Mouse (Mus musculus): ENCODE measurements at regions not wholly inside any gene's neighbourhood (a gene's known extent, or its start where the extent isn't known, plus 50 kb on each side); places are given as distances from the start of the nearest gene placed in this dataset.

DNA sequence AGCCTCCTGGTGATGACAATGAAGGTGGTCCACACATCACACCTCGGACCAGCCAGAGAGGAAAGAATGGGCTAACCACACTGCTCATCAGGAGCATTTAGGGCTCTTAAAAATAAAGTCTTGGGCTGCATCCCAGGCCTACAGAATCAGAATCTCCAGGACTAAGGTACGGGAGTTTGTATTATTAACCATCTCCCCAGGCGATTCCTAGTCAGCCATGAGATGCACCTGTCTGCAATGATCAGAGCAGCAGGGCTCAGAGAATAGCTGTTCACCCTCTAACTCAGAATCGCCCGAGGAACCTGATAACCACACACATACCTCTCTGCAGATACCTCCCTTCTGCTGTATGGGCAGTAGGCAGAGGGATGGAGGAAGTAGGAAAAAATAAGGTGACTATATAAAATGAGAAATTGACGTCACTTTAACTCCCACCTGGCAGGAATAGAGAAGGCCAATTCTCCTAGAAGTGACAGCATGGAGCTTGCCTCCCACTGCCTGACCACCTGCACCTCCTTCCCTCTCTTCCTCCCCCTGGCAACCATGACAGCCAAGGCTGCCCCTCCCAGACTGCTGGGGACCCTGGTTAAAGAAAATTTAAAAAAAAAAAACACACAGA lies 401.5 kb upstream of the Rps6ka3 start:
- DNase-seq (ENCODE audit: low spot score), result no peak

DNA sequence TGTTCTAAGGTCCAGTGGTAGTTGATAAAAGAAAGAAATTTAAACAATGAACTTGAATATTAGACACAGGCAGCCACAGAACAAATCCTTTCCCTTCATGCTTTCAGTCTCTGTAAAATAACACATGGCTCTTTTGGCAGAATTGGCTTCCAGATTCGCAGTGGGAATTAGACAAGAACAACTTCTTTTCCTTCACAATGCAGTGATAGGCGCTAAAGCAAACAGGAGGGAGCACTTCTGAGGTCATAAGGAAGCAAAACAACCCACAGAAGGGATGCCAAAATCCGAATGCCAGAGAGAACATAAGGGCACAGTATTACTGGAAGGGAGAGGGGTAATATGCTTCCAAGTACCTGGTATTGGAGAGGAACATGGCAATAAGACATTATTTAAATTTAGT lies 396.3 kb upstream of the Rps6ka3 start:
- no peak for DNase-seq (ENCODE audit: low spot score)

DNA sequence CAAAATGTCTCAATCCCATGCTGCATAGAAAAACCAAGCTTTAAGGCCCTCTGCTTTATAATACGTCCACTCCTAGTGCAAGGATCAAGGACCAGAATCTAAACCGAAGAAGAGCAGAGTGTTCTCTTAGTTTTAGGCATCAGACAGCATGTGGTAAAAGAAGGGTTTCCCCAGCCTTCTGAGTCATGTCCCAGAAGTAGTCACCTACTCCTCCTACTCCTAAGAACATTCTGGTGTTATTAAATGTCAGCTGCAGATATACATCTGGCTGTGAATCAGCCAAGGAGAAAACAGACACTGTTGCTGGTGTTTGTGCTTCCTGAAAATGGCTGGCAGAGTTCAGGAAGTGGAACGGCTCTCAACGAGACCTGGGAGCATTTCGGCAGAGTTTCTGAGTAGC lies 372.6 kb upstream of the Rps6ka3 start:
- no peak for DNase-seq (ENCODE audit: low spot score)

DNA sequence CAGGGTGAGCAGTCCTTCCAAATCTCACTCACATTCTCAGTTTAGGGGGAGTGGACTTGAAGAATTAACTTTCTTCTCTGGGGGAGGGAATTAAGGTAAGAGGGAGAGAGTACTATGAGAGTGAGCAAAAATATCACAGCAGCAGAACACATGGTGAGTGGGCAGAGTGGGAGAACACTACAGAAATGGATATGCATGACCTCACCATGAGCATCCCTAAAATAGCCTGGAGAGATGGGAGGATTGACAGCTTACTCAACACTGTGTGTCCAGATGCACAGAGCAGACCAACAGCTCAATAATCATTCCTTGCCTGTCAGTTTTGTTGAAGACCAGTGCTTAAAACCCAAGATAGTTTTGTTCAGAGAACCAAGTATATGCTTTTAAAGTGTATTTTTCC lies 357.8 kb upstream of the Rps6ka3 start:
- peak; percentile 31 for DNase-seq (ENCODE audit: low spot score)
